Mouse (Mus musculus): ENCODE results near the gene Mrpl21.

GRCm38 (mm10) chr19:3260591-3260990 lies 22.1 kb upstream of the Mrpl21 start:
- TF ChIP-seq CHD2 (IDR thresholded peaks at IDR 0.05; ENCODE audit: low read depth, low read length) (no peak), ZC3H11A (IDR thresholded peaks at IDR 0.05; ENCODE audit: borderline replicate concordance, low read depth, low read length) (no peak), MAFK (IDR thresholded peaks at IDR 0.05; ENCODE audit: insufficient read depth, low read depth, low read length) (no peak), HCFC1 (IDR thresholded peaks at IDR 0.05; ENCODE audit: borderline replicate concordance, insufficient read depth, low read length) (no peak)
